Mouse (Mus musculus) colon, adult 2 months (tissue): Measurements from ENCODE around the gene Adamts10. TPM values are rescaled to one million over a fixed set of nuclear protein-coding genes. Genes with fewer than 3 reads are reported as not detected.

ENCODE experiments used
- polyA plus RNA-seq: library from polyadenylated mRNA; depleted of rRNA; stranded (reverse); fragments of >200 nt; gene quantifications from 2 replicates; pipeline ENCODE4 v1.2.3, GENCODE M21; 2012; rRNA removed

Adamts10 gene
- 44.4 and 46.9 TPM in 2 replicates for polyA plus RNA-seq

DNA sequence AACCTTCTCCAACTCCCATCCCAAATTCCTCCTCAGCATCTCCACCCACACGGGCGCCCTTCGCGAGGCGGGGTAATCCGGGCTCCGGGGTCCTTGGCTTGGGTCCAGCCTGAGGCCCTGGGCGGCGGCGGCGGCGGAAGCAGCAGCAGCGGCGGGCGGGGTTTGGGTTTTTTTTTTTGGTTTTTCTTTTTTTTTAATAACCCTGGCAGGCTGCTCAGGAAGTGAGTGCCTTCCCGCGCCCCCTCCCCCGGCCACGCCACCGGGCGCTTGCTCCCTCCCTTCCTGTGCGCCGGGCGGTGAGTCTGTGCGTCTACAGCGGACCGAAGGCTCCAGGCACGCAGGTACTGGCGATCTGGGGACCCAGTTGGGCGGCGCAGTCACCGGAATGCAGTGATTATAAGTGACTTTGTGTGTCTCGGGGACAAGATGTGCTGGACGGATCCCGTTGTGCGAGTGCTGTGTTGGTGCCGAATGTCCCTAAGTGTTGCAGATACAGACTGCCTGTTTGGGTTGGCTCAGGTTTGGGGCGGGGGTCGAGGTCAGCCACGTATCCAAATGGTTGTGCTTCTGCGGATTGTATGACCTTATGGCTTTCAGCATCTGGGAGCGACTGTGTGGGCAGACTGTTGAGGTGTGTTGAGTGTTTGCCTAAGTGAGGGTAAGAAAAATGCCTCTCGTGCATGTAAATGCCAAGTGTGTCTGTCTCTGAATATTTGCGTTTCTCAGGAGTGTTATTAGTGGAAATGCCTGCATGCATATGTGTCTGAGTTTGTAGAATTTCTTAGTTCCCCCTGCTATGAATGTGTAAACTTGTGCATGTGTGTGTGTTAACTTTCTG lies at the start of gene Adamts10:
Adamts10 (plus strand) TSS at position 287 of the 838 bp plus-strand sequence.

DNA sequence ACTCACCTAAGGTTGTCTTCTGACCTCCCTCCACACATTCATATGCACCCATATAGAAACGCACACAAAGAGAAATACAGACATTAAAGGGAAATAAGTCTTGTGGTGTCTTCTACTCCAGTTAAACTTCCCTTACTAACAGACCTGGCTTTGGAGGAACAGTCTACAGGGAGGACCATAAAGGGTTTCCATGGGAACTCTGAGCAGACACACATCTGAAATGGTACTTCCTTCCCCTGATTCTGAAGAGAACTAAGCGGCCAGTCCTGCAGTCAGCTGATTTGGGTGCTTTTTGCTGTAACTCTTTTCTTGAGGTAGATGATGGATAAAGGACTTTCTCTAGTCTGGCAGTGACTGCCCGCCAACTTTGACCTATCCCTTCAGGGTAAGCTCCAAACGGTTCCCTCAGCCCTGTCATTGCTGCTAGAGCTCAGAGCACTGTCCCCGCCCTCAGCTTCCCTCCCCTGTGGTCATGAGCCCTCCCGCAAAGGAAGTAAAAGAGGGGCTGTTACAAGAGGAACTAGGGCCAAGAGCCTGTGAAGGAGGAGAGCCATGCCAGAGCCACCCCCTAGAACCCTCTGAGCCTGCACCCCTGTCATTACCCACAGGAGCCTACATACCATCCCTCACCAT lies 31.3 kb downstream of the Adamts10 start, which contains the start of gene Myo1f:
Myo1f (plus strand) TSS at position 485 of the 633 bp plus-strand sequence.

Other genes with a start within 250 kb of the Adamts10 start
- gene Zfp955b, start 234.7 kb upstream of the Adamts10 start, polyA plus RNA-seq: 0.80 and 0.95 TPM in 2 replicates
- 0.41 and 0.93 TPM in 2 replicates for gene Zfp81, start 165.3 kb upstream of the Adamts10 start, polyA plus RNA-seq
- 0.78 and 0.81 TPM in 2 replicates for gene Zfp101, start 129.6 kb upstream of the Adamts10 start, polyA plus RNA-seq
- gene Actl9, start 91.3 kb upstream of the Adamts10 start, polyA plus RNA-seq: 0.08 and 0.31 TPM in 2 replicates
- gene Myo1f, start 31.5 kb downstream of the Adamts10 start, polyA plus RNA-seq: 2.5 and 4.5 TPM in 2 replicates
- gene Zfp414, start 104.9 kb downstream of the Adamts10 start, polyA plus RNA-seq: 52.2 and 68.0 TPM in 2 replicates
- gene Pram1, start 113.9 kb downstream of the Adamts10 start, polyA plus RNA-seq: not detected in 2 replicates
- gene Hnrnpm, start 162.7 kb downstream of the Adamts10 start, polyA plus RNA-seq: 78.7 and 84.2 TPM in 2 replicates
- gene March2, start 194.5 kb downstream of the Adamts10 start, polyA plus RNA-seq: 85.9 and 104 TPM in 2 replicates
- 299 and 329 TPM in 2 replicates for gene Rab11b, start 236.3 kb downstream of the Adamts10 start, polyA plus RNA-seq